Mouse (Mus musculus) midbrain, embryonic 13.5 days (tissue): ENCODE data around the gene Mobp. TPM values are rescaled to one million over a fixed set of nuclear protein-coding genes. Genes with fewer than 3 reads are reported as not detected.
A peak's percentile ranks its signal among the peaks of the same experiment; 100 is the strongest.

Source experiments
- ATAC-seq: fragments of 200-750 bp; cut with Nextera tagmentation; 2 replicates; pipeline ENCODE4 v1.8.0; 2017; ENCODE audit warnings: mild to moderate bottlenecking, moderate TSS enrichment, moderate library complexity
- H3K27ac ChIP-seq: fragments of 300-500 bp; sonication (generic); 2 replicates; pipeline ENCODE4 v1.5.1; 2015; ENCODE audit warnings: inconsistent platforms, mild to moderate bottlenecking, moderate library complexity
- H3K27me3 ChIP-seq: fragments of 300-500 bp; sonication (generic); 2 replicates; pipeline ENCODE4 v1.6.1; 2015; ENCODE audit warnings: mild to moderate bottlenecking, inconsistent platforms
- H3K36me3 ChIP-seq: fragments of 300-500 bp; sonication (generic); 2 replicates; pipeline ENCODE4 v1.6.1; 2015; ENCODE audit warnings: mild to moderate bottlenecking, inconsistent platforms
- H3K4me1 ChIP-seq: fragments of 300-500 bp; sonication (generic); replicated peaks from 2 replicates; pipeline ENCODE4 v1.6.1; 2015; ENCODE audit warnings: inconsistent platforms
- H3K4me2 ChIP-seq: fragments of 300-500 bp; sonication (generic); replicated peaks from 2 replicates; pipeline ENCODE4 v1.6.1; 2015; ENCODE audit warnings: moderate library complexity, mild to moderate bottlenecking, inconsistent platforms
- H3K4me3 ChIP-seq: fragments of 300-500 bp; sonication (generic); replicated peaks from 2 replicates; pipeline ENCODE4 v1.5.1; 2015; ENCODE audit warnings: mild to moderate bottlenecking, inconsistent platforms
- H3K9ac ChIP-seq: fragments of 300-500 bp; sonication (generic); replicated peaks from 2 replicates; pipeline ENCODE4 v1.6.1; 2015; ENCODE audit warnings: mild to moderate bottlenecking, inconsistent platforms
- H3K9me3 ChIP-seq: fragments of 300-500 bp; sonication (generic); 2 replicates; pipeline ENCODE4 v1.6.1; 2016; ENCODE audit warnings: mild to moderate bottlenecking, inconsistent platforms
- WGBS: fragments of 180-500 bp; shearing (Covaris S2); methylation state at CpG from one replicate; pipeline ENCODE4 v1.1.7; 2015; 5-methylcytosine and 5-hydroxymethylcytosine counted together
- polyA plus RNA-seq: library from polyadenylated mRNA; unstranded; fragments of >200 nt; fragmentation: Nextera tagmentation; extraction: Ambion mirVana; gene quantifications from 2 replicates; pipeline ENCODE4 v1.2.1, GENCODE M21; 2015

The Mobp gene
- polyA plus RNA-seq, 1 experiment from 2014 or later = 0.07 TPM

DNA sequence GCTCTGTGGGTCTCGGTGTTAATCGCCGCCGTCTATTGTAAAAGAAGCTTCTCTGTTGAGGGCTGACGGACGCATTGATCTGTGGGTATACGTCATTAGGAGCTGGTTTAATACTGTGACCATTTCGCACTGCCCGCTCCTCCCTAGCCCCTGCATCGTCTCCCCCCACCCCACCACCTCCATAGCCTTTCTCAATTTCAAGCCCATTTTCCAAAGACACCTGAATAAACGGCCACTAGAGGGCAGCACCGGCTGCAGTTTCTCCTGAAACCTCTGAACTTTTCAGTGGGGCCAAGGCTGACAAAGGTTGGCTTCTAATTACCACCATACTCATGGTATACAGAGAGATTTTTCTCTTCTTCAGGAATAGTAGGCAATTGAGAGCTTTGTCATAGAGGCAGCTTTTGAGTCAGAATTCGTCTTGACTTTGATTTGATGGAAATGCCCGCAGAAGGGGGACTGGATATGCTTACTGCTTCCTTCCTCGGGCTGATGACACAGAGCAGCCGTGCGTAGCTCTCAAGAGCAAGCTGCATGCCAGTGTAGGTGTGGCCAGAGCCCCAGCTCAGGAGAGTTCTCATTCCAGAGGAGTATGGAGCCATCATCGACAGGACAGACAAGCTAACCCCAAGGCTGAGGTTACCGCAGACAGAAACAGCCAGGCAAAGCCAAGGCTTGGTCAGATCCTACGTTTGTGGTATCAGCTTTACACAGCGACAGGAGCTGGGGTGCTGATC lies 42.0 kb downstream of the Mobp start:
- Histone ChIP-seq H3K4me1 (peaks cover 4% of the 10 kb centered on the region; the same call in 1 of the 2 replicates), H3K27ac (peak overlapping the region; percentile 78), H3K36me3 (no peaks in the 10 kb centered on the region), H3K9me3 (no peaks in the 10 kb centered on the region), H3K9ac (peak overlapping the region; percentile 59; the same call in 1 of the 2 replicates), H3K4me3 (peak overlapping the region; percentile 38), H3K27me3 (no peaks in the 10 kb centered on the region), H3K4me2 (peak overlapping the region; percentile 54)
- ATAC-seq = peak; percentile 96
- 27% methylated on average over 21 of the region's 21 CpGs for WGBS

DNA sequence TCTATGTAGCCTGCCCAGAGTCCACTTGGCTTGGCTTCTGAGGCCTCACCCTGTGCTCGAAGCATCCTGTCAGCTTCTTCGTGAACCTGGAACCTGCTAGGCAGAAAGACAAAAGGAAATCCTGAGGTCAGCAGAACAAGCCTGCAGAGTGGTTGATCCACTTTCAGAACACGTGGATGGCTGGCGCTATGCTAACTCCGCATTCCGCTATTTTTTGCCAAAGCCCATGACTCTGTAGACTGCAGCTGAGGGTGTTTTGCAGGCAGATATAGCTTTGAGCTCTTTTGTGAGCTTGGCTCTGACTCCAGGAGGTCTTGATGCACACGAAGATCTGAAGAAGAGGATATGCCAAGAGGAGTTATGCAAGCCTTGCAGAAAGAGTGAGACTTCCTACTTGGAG lies 43.2 kb downstream of the Mobp start:
- H3K9me3 ChIP-seq = no peaks in the 10 kb centered on the region
- no peak overlapping the region for H3K4me3 ChIP-seq
- no peaks in the 10 kb centered on the region for H3K36me3 ChIP-seq
- WGBS = 81% methylated on average over 7 of the region's 7 CpGs
- no peak overlapping the region for H3K27ac ChIP-seq
- no peaks in the 10 kb centered on the region for H3K27me3 ChIP-seq
- no peak for ATAC-seq
- no peak overlapping the region for H3K9ac ChIP-seq
- H3K4me1 ChIP-seq = peaks cover 4% of the 10 kb centered on the region; the same call in 1 of the 2 replicates
- H3K4me2 ChIP-seq = no peak overlapping the region

DNA sequence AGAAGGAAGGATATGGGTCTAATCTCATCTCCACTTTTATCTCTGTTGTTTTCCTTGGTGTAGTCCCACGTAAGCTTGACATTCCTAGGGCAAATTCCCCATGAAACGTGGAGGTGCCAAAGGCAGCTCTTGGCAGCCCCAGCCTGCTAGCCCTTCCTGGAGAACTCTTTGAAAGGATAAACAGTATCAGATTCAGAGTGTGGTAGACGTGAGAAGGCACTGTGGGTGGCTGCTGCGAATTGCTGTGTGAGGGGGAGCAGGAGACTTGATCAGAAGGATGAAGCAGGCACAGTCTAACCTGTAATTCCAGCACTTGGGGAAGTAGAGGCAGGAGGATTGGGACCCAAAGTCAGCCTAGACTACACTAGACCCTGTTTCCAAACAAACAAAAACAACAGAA lies 51.4 kb downstream of the Mobp start:
- 67% methylated on average over 4 of the region's 4 CpGs for WGBS
- Histone ChIP-seq H3K36me3 (no peaks in the 10 kb centered on the region), H3K9ac (no peak overlapping the region), H3K27ac (no peak overlapping the region), H3K4me2 (no peak overlapping the region), H3K4me3 (no peak overlapping the region), H3K27me3 (no peaks in the 10 kb centered on the region), H3K4me1 (no peaks in the 10 kb centered on the region), H3K9me3 (no peaks in the 10 kb centered on the region)
- ATAC-seq = no peak

DNA sequence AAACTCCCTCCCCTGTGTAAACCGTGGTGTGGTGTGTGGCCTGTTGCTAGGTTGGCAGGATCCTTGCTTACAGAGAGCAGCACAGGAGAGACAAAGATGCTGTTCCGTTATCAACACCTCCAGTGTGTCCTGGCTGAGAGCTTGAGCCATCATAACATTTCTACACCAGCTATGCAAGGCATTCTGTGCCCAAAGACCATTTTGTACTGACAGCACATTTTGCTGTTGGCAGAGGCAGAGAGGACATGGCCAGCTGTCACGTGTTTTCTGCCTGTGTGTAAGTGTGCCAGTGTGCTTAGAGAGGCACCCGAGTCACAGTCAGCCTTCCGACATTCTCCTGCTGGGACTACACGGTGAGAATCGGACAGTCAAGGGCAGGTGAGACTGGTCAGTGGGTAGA lies 52.2 kb downstream of the Mobp start:
- Histone ChIP-seq H3K27ac (no peak overlapping the region), H3K27me3 (no peaks in the 10 kb centered on the region), H3K4me1 (no peaks in the 10 kb centered on the region), H3K4me2 (no peak overlapping the region), H3K9me3 (no peaks in the 10 kb centered on the region), H3K9ac (no peak overlapping the region), H3K36me3 (no peaks in the 10 kb centered on the region), H3K4me3 (no peak overlapping the region)
- ATAC-seq = no peak
- 87% methylated on average over 7 of the region's 7 CpGs for WGBS

DNA sequence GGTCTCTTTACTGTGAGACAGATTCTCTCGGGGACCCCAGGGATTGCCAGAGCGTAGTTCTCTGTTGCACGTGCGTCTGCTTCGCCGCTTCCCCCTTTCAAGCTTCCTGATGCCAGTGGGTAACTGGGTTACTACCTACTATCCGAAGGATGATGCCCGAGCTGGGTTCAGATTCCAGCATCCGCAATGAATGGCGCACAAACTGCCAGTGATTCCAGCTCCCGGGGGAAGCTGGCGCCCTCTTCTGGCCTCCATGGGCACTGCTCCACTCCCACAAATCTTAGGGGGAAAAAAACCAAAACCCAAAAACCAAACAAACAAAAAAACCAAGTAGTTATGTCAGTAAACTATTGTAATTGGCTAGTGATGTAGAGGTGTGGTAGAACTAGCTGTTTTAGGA lies 53.2 kb downstream of the Mobp start:
- Histone ChIP-seq H3K4me2 (no peak overlapping the region), H3K4me3 (no peak overlapping the region), H3K27me3 (no peaks in the 10 kb centered on the region), H3K4me1 (no peaks in the 10 kb centered on the region), H3K9me3 (no peaks in the 10 kb centered on the region), H3K9ac (no peak overlapping the region), H3K27ac (no peak overlapping the region), H3K36me3 (no peaks in the 10 kb centered on the region)
- 30% methylated on average over 12 of the region's 12 CpGs for WGBS
- no peak for ATAC-seq

DNA sequence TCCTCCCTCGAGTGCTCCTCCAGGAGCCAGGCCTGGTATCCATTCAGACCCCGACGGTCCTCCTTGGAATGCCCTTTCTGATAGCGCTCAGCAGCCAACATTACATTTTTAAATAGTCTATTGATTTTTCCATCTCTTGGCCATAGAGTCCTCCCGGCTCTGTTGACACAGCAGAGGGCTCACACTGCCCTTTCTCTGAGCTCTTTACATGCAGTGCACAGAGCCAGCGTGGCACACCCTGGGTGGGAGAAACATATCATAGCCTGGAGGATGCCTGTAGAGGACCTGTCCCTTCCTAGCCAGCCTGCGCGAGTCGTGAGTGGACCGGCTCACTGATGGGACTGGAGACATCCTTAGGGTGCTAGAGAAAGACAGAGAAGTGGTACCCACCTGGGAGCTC lies 54.4 kb downstream of the Mobp start:
- Histone ChIP-seq H3K4me3 (no peak overlapping the region), H3K9me3 (no peaks in the 10 kb centered on the region), H3K4me1 (no peaks in the 10 kb centered on the region), H3K27me3 (no peaks in the 10 kb centered on the region), H3K9ac (no peak overlapping the region), H3K36me3 (no peaks in the 10 kb centered on the region), H3K27ac (no peak overlapping the region), H3K4me2 (no peak overlapping the region)
- no peak for ATAC-seq
- WGBS = 82% methylated on average over 10 of the region's 10 CpGs

DNA sequence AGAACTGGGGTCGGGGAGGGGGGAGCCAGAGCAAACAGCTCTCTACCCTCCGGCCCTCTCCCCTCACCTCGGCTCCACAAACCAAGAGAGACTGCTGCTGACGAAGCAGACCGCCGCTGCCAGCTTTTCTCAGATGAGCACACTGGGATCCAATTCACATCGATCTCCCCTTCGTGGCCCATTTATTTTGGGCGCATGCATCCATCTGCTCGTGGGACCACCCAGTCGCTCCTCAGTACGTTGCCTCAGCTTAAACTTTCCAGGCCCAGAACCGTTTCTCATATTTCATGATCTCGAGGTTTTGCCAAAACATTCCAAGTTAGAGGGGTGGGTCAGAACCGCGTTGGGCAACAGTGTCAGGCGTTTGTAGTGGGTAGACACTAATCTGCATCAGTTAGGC lies 57.4 kb downstream of the Mobp start:
- H3K36me3 ChIP-seq = no peaks in the 10 kb centered on the region
- H3K9ac ChIP-seq = no peak overlapping the region
- 82% methylated on average over 17 of the region's 17 CpGs for WGBS
- no peak for ATAC-seq
- no peak overlapping the region for H3K4me2 ChIP-seq
- no peak overlapping the region for H3K27ac ChIP-seq
- H3K4me3 ChIP-seq = no peak overlapping the region
- no peaks in the 10 kb centered on the region for H3K9me3 ChIP-seq
- no peaks in the 10 kb centered on the region for H3K4me1 ChIP-seq
- no peaks in the 10 kb centered on the region for H3K27me3 ChIP-seq

DNA sequence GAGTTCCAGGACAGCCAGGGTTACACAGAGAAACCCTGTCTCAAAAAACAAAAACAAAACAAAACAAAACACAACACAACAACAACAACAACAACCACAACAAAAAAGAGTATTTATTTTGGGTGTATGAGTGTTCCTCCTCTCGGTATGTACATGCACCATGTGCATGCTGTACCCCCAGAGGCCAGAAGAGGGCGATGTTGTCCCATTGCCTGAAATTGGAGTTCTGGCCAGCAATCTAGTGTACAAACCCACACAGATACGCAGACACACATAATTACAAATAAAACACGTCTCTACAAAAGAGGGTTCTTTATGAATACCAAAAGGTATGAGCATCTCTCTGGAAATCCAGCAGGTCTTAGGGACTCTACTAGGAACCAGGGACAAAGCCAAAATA lies 60.6 kb downstream of the Mobp start:
- Histone ChIP-seq H3K27ac (no peak overlapping the region), H3K9me3 (no peaks in the 10 kb centered on the region), H3K4me2 (no peak overlapping the region), H3K4me3 (no peak overlapping the region), H3K36me3 (no peaks in the 10 kb centered on the region), H3K4me1 (no peaks in the 10 kb centered on the region), H3K27me3 (no peaks in the 10 kb centered on the region), H3K9ac (no peak overlapping the region)
- WGBS = 83% methylated on average over 4 of the region's 4 CpGs
- ATAC-seq = no peak

DNA sequence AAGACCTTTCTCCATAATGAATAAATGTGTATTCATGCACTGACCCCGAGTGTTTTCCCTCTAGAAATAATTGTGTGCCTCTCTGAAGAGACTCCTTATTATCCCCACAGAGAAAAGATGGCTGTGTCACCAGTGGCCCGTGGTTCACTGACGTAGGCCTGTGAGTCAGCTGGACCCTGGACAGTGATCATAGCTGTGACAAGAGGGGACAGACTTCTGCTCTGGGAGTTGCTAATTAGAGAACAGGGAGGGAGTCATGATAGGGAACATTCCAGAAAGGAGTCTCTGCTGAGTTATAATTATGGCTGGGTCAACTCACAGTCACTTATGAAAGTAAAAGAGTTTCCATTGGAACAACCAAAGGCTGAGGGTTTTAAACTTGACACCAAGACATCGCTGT lies 61.4 kb downstream of the Mobp start:
- no peak for ATAC-seq
- H3K27me3 ChIP-seq = no peaks in the 10 kb centered on the region
- no peak overlapping the region for H3K4me2 ChIP-seq
- H3K27ac ChIP-seq = no peak overlapping the region
- 0 out of 2 replicates have a peak, but pooled peaks cover 4% of the 10 kb centered on the region for H3K4me1 ChIP-seq
- H3K9ac ChIP-seq = no peak overlapping the region
- no peaks in the 10 kb centered on the region for H3K9me3 ChIP-seq
- no peaks in the 10 kb centered on the region for H3K36me3 ChIP-seq
- H3K4me3 ChIP-seq = no peak overlapping the region
- 66% methylated on average over 4 of the region's 4 CpGs for whole genome bisulfite sequencing

DNA sequence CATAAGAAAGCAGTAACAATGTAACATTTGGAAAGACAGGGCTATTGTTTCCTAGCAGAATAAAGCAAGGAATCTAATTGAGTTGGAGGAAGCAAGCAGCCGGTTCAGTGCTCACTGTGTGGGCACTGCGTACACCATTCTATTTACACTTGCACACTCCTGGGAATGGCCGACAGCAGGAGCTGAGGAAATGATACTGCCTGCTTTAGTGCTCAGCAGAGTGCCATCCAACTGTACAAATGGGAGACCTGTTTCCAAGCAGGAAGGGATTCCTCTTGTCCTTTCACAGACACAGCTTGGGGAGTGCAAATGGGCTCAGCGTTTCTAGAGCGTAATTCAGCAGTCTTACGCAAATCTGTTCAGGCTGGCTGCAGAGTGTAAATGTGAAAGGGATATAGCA lies 63.4 kb downstream of the Mobp start:
- H3K36me3 ChIP-seq = no peaks in the 10 kb centered on the region
- H3K9ac ChIP-seq = no peak overlapping the region
- no peaks in the 10 kb centered on the region for H3K27me3 ChIP-seq
- no peak overlapping the region for H3K4me2 ChIP-seq
- 0 out of 2 replicates have a peak, but pooled peaks cover 4% of the 10 kb centered on the region for H3K4me1 ChIP-seq
- H3K4me3 ChIP-seq = no peak overlapping the region
- H3K27ac ChIP-seq = peak overlapping the region; percentile 22; the same call in 1 of the 2 replicates
- no peak for ATAC-seq
- no peaks in the 10 kb centered on the region for H3K9me3 ChIP-seq
- WGBS = 65% methylated on average over 6 of the region's 6 CpGs

DNA sequence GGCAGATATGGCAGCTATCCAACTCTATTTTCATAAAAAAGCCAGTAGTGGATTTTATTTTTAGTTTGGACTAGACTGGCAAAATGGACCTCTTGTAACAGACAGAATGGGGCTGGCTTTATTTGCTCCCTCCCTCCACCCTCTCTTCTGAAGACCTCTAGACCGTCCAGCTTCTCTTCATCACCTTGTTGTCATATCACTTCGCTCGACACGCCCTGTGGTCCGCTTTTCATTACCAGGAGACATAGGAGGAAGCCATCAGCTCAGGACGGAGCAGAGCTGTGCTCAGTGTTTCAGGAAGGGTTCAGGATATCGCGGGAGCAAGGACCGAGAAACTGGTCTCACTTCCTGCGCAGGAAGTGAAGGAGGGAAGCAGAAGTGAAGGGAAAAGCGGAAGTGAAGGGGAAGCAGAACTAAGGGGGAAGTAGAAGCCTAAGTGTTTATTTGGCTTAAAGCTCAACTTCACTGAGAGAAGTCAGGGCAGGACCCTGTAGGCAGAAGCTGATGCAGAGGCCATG lies 65.5 kb downstream of the Mobp start:
- no peak overlapping the region for H3K4me3 ChIP-seq
- WGBS = 90% methylated on average over 11 of the region's 11 CpGs

DNA sequence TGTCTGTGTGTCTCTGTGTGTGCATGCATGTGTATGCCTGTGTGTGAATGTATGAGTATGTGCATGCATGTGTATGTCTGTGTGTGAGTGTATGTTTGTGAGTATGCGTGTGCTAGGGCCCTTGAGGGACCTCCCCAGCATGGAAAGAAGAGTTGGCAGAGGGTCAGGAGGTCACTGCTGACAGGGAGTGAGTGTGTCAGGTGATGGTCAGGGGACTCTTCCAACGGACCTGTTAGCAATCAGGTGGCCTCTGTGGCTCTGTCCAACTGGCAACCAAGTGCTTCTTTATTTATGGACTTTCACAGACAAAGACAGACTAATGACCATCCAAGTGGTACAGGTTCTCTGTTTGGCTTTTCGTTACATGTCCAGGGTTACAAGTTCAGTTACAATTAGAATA lies 69.9 kb downstream of the Mobp start:
- Histone ChIP-seq H3K4me1 (peaks cover 17% of the 10 kb centered on the region), H3K27me3 (no peaks in the 10 kb centered on the region), H3K9ac (no peak overlapping the region), H3K4me3 (no peak overlapping the region), H3K36me3 (no peaks in the 10 kb centered on the region), H3K9me3 (no peaks in the 10 kb centered on the region), H3K27ac (no peak overlapping the region), H3K4me2 (no peak overlapping the region)
- no peak for ATAC-seq
- 72% methylated on average over 3 of the region's 3 CpGs for WGBS

More for the DNA sequence above, 65.5 kb downstream of the Mobp start:
- 0 out of 2 replicates have a peak, but pooled peaks cover 4% of the 10 kb centered on the region for H3K4me1 ChIP-seq
- ATAC-seq = no peak
- H3K4me2 ChIP-seq = no peak overlapping the region
- no peaks in the 10 kb centered on the region for H3K9me3 ChIP-seq
- no peaks in the 10 kb centered on the region for H3K36me3 ChIP-seq
- H3K27me3 ChIP-seq = no peaks in the 10 kb centered on the region
- H3K9ac ChIP-seq = no peak overlapping the region
- no peak overlapping the region for H3K27ac ChIP-seq
